Mouse (Mus musculus) liver, embryonic 11.5 days (tissue): Measurements from ENCODE around the gene Fam196b. TPM values are rescaled to one million over a fixed set of nuclear protein-coding genes. Genes with fewer than 3 reads are reported as not detected.

Experiments used
- ATAC-seq: fragments of 200-750 bp; cut with Nextera tagmentation; replicated peaks from 2 replicates; pipeline ENCODE4 v1.8.0; 2017; ENCODE audit warnings: moderate number of reproducible peaks, mild to moderate bottlenecking, moderate TSS enrichment, moderate library complexity; ENCODE audit not compliant: low FRiP score
- DNase-seq: peaks from one replicate; pipeline ENCODE4 v3.0.0-alpha.2; 2017; ENCODE audit warnings: low spot score
- H3K27ac ChIP-seq: fragments of 300-500 bp; sonication (generic); 2 replicates; pipeline ENCODE4 v1.5.1; 2014; ENCODE audit warnings: mild to moderate bottlenecking, low read depth, low read length, control low read depth
- H3K27me3 ChIP-seq: fragments of 300-500 bp; sonication (generic); replicated peaks from 2 replicates; pipeline ENCODE4 v1.6.1; 2014; ENCODE audit warnings: low read length, mixed read lengths; ENCODE audit not compliant: control insufficient read depth, insufficient read depth
- H3K36me3 ChIP-seq: fragments of 300-500 bp; sonication (generic); 2 replicates; pipeline ENCODE4 v1.6.1; 2014; ENCODE audit warnings: mild to moderate bottlenecking, low read length, moderate library complexity, mixed read lengths; ENCODE audit not compliant: control insufficient read depth, insufficient read depth
- H3K4me1 ChIP-seq: fragments of 300-500 bp; sonication (generic); replicated peaks from 2 replicates; pipeline ENCODE4 v1.6.1; 2014; ENCODE audit warnings: low read length, mixed read lengths; ENCODE audit not compliant: control insufficient read depth, insufficient read depth
- H3K4me2 ChIP-seq: fragments of 300-500 bp; sonication (generic); 2 replicates; pipeline ENCODE4 v1.6.1; 2014; ENCODE audit warnings: mild to moderate bottlenecking, control low read depth, moderate library complexity
- H3K4me3 ChIP-seq: fragments of 300-500 bp; sonication (generic); 2 replicates; pipeline ENCODE4 v1.5.1; 2014; ENCODE audit warnings: low read depth, low read length, control low read depth
- H3K9ac ChIP-seq: fragments of 300-500 bp; sonication (generic); 2 replicates; pipeline ENCODE4 v1.6.1; 2014; ENCODE audit warnings: low read depth, low read length, control low read depth
- H3K9me3 ChIP-seq: fragments of 300-500 bp; sonication (generic); 2 replicates; pipeline ENCODE4 v1.6.1; 2016; ENCODE audit warnings: low read length, inconsistent platforms, mixed read lengths; ENCODE audit not compliant: control insufficient read depth
- whole genome bisulfite sequencing: fragments of 180-500 bp; shearing (Covaris S2); extraction: QIAGEN DNeasy Blood & Tissue Kit; methylation state at CpG from one replicate; pipeline ENCODE4 v1.1.7; 2014; 5-methylcytosine and 5-hydroxymethylcytosine counted together
- polyA plus RNA-seq: library from polyadenylated mRNA; unstranded; fragments of >200 nt; fragmentation: Nextera tagmentation; extraction: Ambion mirVana; gene quantifications from 2 replicates; pipeline ENCODE4 v1.2.1, GENCODE M21; 2014

Gene Fam196b
- polyA plus RNA-seq, 1 experiment from 2014 or later, result 0.27 TPM

GRCm38 (mm10) chr11:34315383-34315782 lies 761 bp downstream of the Fam196b start:
- H3K27ac ChIP-seq, result no peak overlapping the region
- 48% methylated on average over 5 of the region's 5 CpGs for WGBS
- no peak overlapping the region for H3K4me3 ChIP-seq
- H3K9me3 ChIP-seq, result no peaks in the 10 kb centered on the region
- no peaks in the 10 kb centered on the region for H3K27me3 ChIP-seq
- no peaks in the 10 kb centered on the region for H3K36me3 ChIP-seq
- H3K4me2 ChIP-seq, result no peak overlapping the region
- no peak for ATAC-seq
- H3K4me1 ChIP-seq, result no peaks in the 10 kb centered on the region
- H3K9ac ChIP-seq, result no peak overlapping the region
- DNase-seq, result no peak

- no peaks in the 10 kb centered on the region for H3K9me3 ChIP-seq
- no peak for ATAC-seq
- no peaks in the 10 kb centered on the region for H3K36me3 ChIP-seq
Measured at GRCm38 (mm10) chr11:34316176-34316575, 1.6 kb downstream of the Fam196b start.

GRCm38 (mm10) chr11:34317001-34317400 lies 2.4 kb downstream of the Fam196b start:
- H3K9ac ChIP-seq, result no peak overlapping the region
- ATAC-seq (no peak), DNase-seq (no peak)
- no peaks in the 10 kb centered on the region for H3K36me3 ChIP-seq
- WGBS, result 81% methylated on average over 8 of the region's 8 CpGs
- H3K9me3 ChIP-seq, result no peaks in the 10 kb centered on the region
- H3K27me3 ChIP-seq, result no peaks in the 10 kb centered on the region
- no peaks in the 10 kb centered on the region for H3K4me1 ChIP-seq
- no peak overlapping the region for H3K4me2 ChIP-seq
- no peak overlapping the region for H3K27ac ChIP-seq
- H3K4me3 ChIP-seq, result no peak overlapping the region

More at GRCm38 (mm10) chr11:34316176-34316575, 1.6 kb downstream of the Fam196b start:
- Histone ChIP-seq H3K4me1 (no peaks in the 10 kb centered on the region), H3K9ac (no peak overlapping the region), H3K4me3 (no peak overlapping the region), H3K27ac (no peak overlapping the region), H3K4me2 (no peak overlapping the region), H3K27me3 (no peaks in the 10 kb centered on the region)
- DNase-seq, result no peak
- WGBS, result 82% methylated on average over 10 of the region's 10 CpGs

GRCm38 (mm10) chr11:34319282-34319681 lies 4.7 kb downstream of the Fam196b start:
- H3K27ac ChIP-seq, result no peak overlapping the region
- H3K4me2 ChIP-seq, result no peak overlapping the region
- no peak overlapping the region for H3K9ac ChIP-seq
- H3K4me3 ChIP-seq, result no peak overlapping the region
- no peaks in the 10 kb centered on the region for H3K4me1 ChIP-seq
- H3K9me3 ChIP-seq, result no peaks in the 10 kb centered on the region
- WGBS, result 73% methylated on average over 1 of the region's 1 CpGs
- no peaks in the 10 kb centered on the region for H3K27me3 ChIP-seq
- no peak for ATAC-seq
- DNase-seq, result no peak
- no peaks in the 10 kb centered on the region for H3K36me3 ChIP-seq

GRCm38 (mm10) chr11:34323664-34324063 lies 9.0 kb downstream of the Fam196b start:
- Histone ChIP-seq H3K9ac (no peak overlapping the region), H3K27me3 (no peaks in the 10 kb centered on the region), H3K36me3 (no peaks in the 10 kb centered on the region), H3K4me2 (no peak overlapping the region), H3K4me3 (no peak overlapping the region), H3K4me1 (no peaks in the 10 kb centered on the region), H3K9me3 (no peaks in the 10 kb centered on the region), H3K27ac (no peak overlapping the region)
- no peak for DNase-seq
- no peak for ATAC-seq
- WGBS, result 80% methylated on average over 8 of the region's 8 CpGs

GRCm38 (mm10) chr11:34332344-34333031 lies 17.9 kb downstream of the Fam196b start:
- no peaks in the 10 kb centered on the region for H3K9me3 ChIP-seq
- peak; percentile 91 for ATAC-seq
- H3K4me2 ChIP-seq, result peak overlapping the region; percentile 10; the same call in 1 of the 2 replicates
- H3K27ac ChIP-seq, result no peak overlapping the region
- no peak overlapping the region for H3K9ac ChIP-seq
- H3K4me1 ChIP-seq, result peaks cover 5% of the 10 kb centered on the region; the same call in 1 of the 2 replicates
- H3K4me3 ChIP-seq, result no peak overlapping the region
- no peak for DNase-seq
- 41% methylated on average over 7 of the region's 7 CpGs for WGBS
- no peaks in the 10 kb centered on the region for H3K27me3 ChIP-seq
- H3K36me3 ChIP-seq, result no peaks in the 10 kb centered on the region

- Histone ChIP-seq H3K36me3 (no peaks in the 10 kb centered on the region), H3K27me3 (no peaks in the 10 kb centered on the region), H3K9me3 (no peaks in the 10 kb centered on the region), H3K27ac (no peak overlapping the region), H3K4me3 (no peak overlapping the region), H3K4me2 (no peak overlapping the region), H3K4me1 (0 out of 2 replicates have a peak, but pooled peaks cover under 1% of the 10 kb centered on the region), H3K9ac (no peak overlapping the region)
- ATAC-seq, result no peak
- DNase-seq, result no peak
- 61% methylated on average over 1 of the region's 1 CpGs for WGBS
Measured at GRCm38 (mm10) chr11:34337907-34338306, 23.3 kb downstream of the Fam196b start.

GRCm38 (mm10) chr11:34339693-34340092 lies 25.1 kb downstream of the Fam196b start:
- H3K4me1 ChIP-seq, result no peaks in the 10 kb centered on the region
- no peak overlapping the region for H3K9ac ChIP-seq
- no peaks in the 10 kb centered on the region for H3K36me3 ChIP-seq
- no peak overlapping the region for H3K27ac ChIP-seq
- no peak for DNase-seq
- H3K4me2 ChIP-seq, result no peak overlapping the region
- no peaks in the 10 kb centered on the region for H3K27me3 ChIP-seq
- no peaks in the 10 kb centered on the region for H3K9me3 ChIP-seq
- WGBS, result 73% methylated on average over 5 of the region's 5 CpGs
- no peak overlapping the region for H3K4me3 ChIP-seq
- no peak for ATAC-seq

GRCm38 (mm10) chr11:34343742-34344307 lies 29.2 kb downstream of the Fam196b start:
- 72% methylated on average over 4 of the region's 4 CpGs for WGBS
- no peak overlapping the region for H3K9ac ChIP-seq
- no peak for ATAC-seq
- H3K4me3 ChIP-seq, result no peak overlapping the region
- no peaks in the 10 kb centered on the region for H3K27me3 ChIP-seq
- no peak overlapping the region for H3K27ac ChIP-seq
- H3K36me3 ChIP-seq, result no peaks in the 10 kb centered on the region
- DNase-seq, result no peak
- no peak overlapping the region for H3K4me2 ChIP-seq
- no peaks in the 10 kb centered on the region for H3K9me3 ChIP-seq
- no peaks in the 10 kb centered on the region for H3K4me1 ChIP-seq
